Mouse (Mus musculus): Measurements from ENCODE around the gene Synj1. TPM values are rescaled to one million over a fixed set of nuclear protein-coding genes. Genes with fewer than 3 reads are reported as not detected.
A peak's percentile ranks its signal among the peaks of the same experiment; 100 is the strongest.

Gene Synj1
- polyA plus RNA-seq, 1 experiment from 2014 or later: 44.9 TPM

GRCm38 (mm10) chr16:90934687-90935328, 76.3 kb downstream of the Synj1 start, which contains the start of gene Cfap298:
Gene Cfap298, minus strand, starts transcription at chr16:90935114.
- Histone ChIP-seq H3K9me3 (ENCODE audit: control insufficient read depth, low read length) (no peaks in the 10 kb centered on the region), H3K4me2 (ENCODE audit: low read length) (peak within 1 kb of the TSS; percentile 83), H3K4me1 (replicated peaks; ENCODE audit: control insufficient read depth, insufficient read depth, low read length) (peaks cover 11% of the 10 kb centered on the region), H3K36me3 (ENCODE audit: control insufficient read depth, insufficient read depth) (peaks cover 9% of the 10 kb centered on the region), H3K27me3 (replicated peaks; ENCODE audit: control insufficient read depth, insufficient read depth, low read length) (no peaks in the 10 kb centered on the region), H3K4me3 (replicated peaks; ENCODE audit: low read length) (peak within 1 kb of the TSS; percentile 83), H3K9ac (replicated peaks; ENCODE audit: low read depth, low read length) (peak within 1 kb of the TSS; percentile 84), H3K27ac (ENCODE audit: low read length) (peak within 1 kb of the TSS; percentile 85)
- under 1% methylated on average over 56 of the region's 56 CpGs for WGBS
- ATAC-seq: peak; percentile 97

- H3K27me3 ChIP-seq (replicated peaks; ENCODE audit: control insufficient read depth, insufficient read depth, low read length): no peaks in the 10 kb centered on the region
- no peaks in the 10 kb centered on the region for H3K9me3 ChIP-seq (ENCODE audit: control insufficient read depth, low read length)
- peak; percentile 64 for ATAC-seq
- peak overlapping the region; percentile 83 for H3K4me2 ChIP-seq (ENCODE audit: low read length)
- peak overlapping the region; percentile 85 for H3K27ac ChIP-seq (ENCODE audit: low read length)
- peak overlapping the region; percentile 83 for H3K4me3 ChIP-seq (replicated peaks; ENCODE audit: low read length)
- H3K36me3 ChIP-seq (ENCODE audit: control insufficient read depth, insufficient read depth): peaks cover 9% of the 10 kb centered on the region
- H3K9ac ChIP-seq (replicated peaks; ENCODE audit: low read depth, low read length): peak overlapping the region; percentile 84
- WGBS: under 1% methylated on average over 38 of the region's 38 CpGs
- H3K4me1 ChIP-seq (replicated peaks; ENCODE audit: control insufficient read depth, insufficient read depth, low read length): peaks cover 11% of the 10 kb centered on the region
Observed at GRCm38 (mm10) chr16:90934193-90934686, 76.9 kb downstream of the Synj1 start.

- Histone ChIP-seq H3K27me3 (replicated peaks; ENCODE audit: control insufficient read depth, insufficient read depth, low read length) (no peaks in the 10 kb centered on the region), H3K4me2 (ENCODE audit: low read length) (peak overlapping the region; percentile 83), H3K36me3 (ENCODE audit: control insufficient read depth, insufficient read depth) (peaks cover 9% of the 10 kb centered on the region), H3K4me3 (replicated peaks; ENCODE audit: low read length) (peak overlapping the region; percentile 83), H3K9me3 (ENCODE audit: control insufficient read depth, low read length) (no peaks in the 10 kb centered on the region), H3K9ac (replicated peaks; ENCODE audit: low read depth, low read length) (peak overlapping the region; percentile 84), H3K27ac (ENCODE audit: low read length) (peak overlapping the region; percentile 85; the same call in 1 of the 2 replicates), H3K4me1 (replicated peaks; ENCODE audit: control insufficient read depth, insufficient read depth, low read length) (peaks cover 11% of the 10 kb centered on the region)
- WGBS: 27% methylated on average over 13 of the region's 13 CpGs
- no peak for ATAC-seq
Observed at GRCm38 (mm10) chr16:90933534-90934176, 77.5 kb downstream of the Synj1 start.

GRCm38 (mm10) chr16:90927446-90927845, 83.7 kb downstream of the Synj1 start:
- Histone ChIP-seq H3K4me2 (ENCODE audit: low read length) (no peak overlapping the region), H3K4me1 (replicated peaks; ENCODE audit: control insufficient read depth, insufficient read depth, low read length) (no peaks in the 10 kb centered on the region), H3K9me3 (ENCODE audit: control insufficient read depth, low read length) (no peaks in the 10 kb centered on the region), H3K27ac (ENCODE audit: low read length) (no peak overlapping the region), H3K9ac (replicated peaks; ENCODE audit: low read depth, low read length) (no peak overlapping the region), H3K36me3 (ENCODE audit: control insufficient read depth, insufficient read depth) (peaks cover 2% of the 10 kb centered on the region; the same call in 1 of the 2 replicates), H3K27me3 (replicated peaks; ENCODE audit: control insufficient read depth, insufficient read depth, low read length) (no peaks in the 10 kb centered on the region), H3K4me3 (replicated peaks; ENCODE audit: low read length) (no peak overlapping the region)
- 84% methylated on average over 4 of the region's 4 CpGs for WGBS
- no peak for ATAC-seq

GRCm38 (mm10) chr16:90925461-90925860, 85.6 kb downstream of the Synj1 start:
- ATAC-seq: peak; percentile 51
- 28% methylated on average over 5 of the region's 5 CpGs for WGBS

GRCm38 (mm10) chr16:90924606-90925370, 86.3 kb downstream of the Synj1 start:
- WGBS: 89% methylated on average over 13 of the region's 13 CpGs
- H3K27me3 ChIP-seq (replicated peaks; ENCODE audit: control insufficient read depth, insufficient read depth, low read length): no peaks in the 10 kb centered on the region
- H3K27ac ChIP-seq (ENCODE audit: low read length): no peak overlapping the region
- no peaks in the 10 kb centered on the region for H3K4me1 ChIP-seq (replicated peaks; ENCODE audit: control insufficient read depth, insufficient read depth, low read length)
- ATAC-seq: no peak
- H3K9ac ChIP-seq (replicated peaks; ENCODE audit: low read depth, low read length): no peak overlapping the region
- no peak overlapping the region for H3K4me3 ChIP-seq (replicated peaks; ENCODE audit: low read length)
- H3K4me2 ChIP-seq (ENCODE audit: low read length): no peak overlapping the region
- no peaks in the 10 kb centered on the region for H3K9me3 ChIP-seq (ENCODE audit: control insufficient read depth, low read length)
- H3K36me3 ChIP-seq (ENCODE audit: control insufficient read depth, insufficient read depth): peaks cover 3% of the 10 kb centered on the region; the same call in 1 of the 2 replicates

More at GRCm38 (mm10) chr16:90925461-90925860, 85.6 kb downstream of the Synj1 start:
- no peaks in the 10 kb centered on the region for H3K4me1 ChIP-seq (replicated peaks; ENCODE audit: control insufficient read depth, insufficient read depth, low read length)
- H3K27ac ChIP-seq (ENCODE audit: low read length): no peak overlapping the region
- peaks cover 3% of the 10 kb centered on the region; the same call in 1 of the 2 replicates for H3K36me3 ChIP-seq (ENCODE audit: control insufficient read depth, insufficient read depth)
- H3K9ac ChIP-seq (replicated peaks; ENCODE audit: low read depth, low read length): no peak overlapping the region
- H3K4me2 ChIP-seq (ENCODE audit: low read length): no peak overlapping the region
- H3K27me3 ChIP-seq (replicated peaks; ENCODE audit: control insufficient read depth, insufficient read depth, low read length): no peaks in the 10 kb centered on the region
- H3K9me3 ChIP-seq (ENCODE audit: control insufficient read depth, low read length): no peaks in the 10 kb centered on the region
- H3K4me3 ChIP-seq (replicated peaks; ENCODE audit: low read length): no peak overlapping the region

- Histone ChIP-seq H3K9ac (replicated peaks; ENCODE audit: low read depth, low read length) (no peak overlapping the region), H3K27ac (ENCODE audit: low read length) (peak overlapping the region; percentile 4; the same call in 1 of the 2 replicates), H3K9me3 (ENCODE audit: control insufficient read depth, low read length) (no peaks in the 10 kb centered on the region), H3K4me1 (replicated peaks; ENCODE audit: control insufficient read depth, insufficient read depth, low read length) (no peaks in the 10 kb centered on the region), H3K4me3 (replicated peaks; ENCODE audit: low read length) (no peak overlapping the region), H3K36me3 (ENCODE audit: control insufficient read depth, insufficient read depth) (peaks cover 3% of the 10 kb centered on the region; the same call in 1 of the 2 replicates), H3K4me2 (ENCODE audit: low read length) (no peak overlapping the region), H3K27me3 (replicated peaks; ENCODE audit: control insufficient read depth, insufficient read depth, low read length) (no peaks in the 10 kb centered on the region)
- peak; percentile 84 for ATAC-seq
- WGBS: 45% methylated on average over 10 of the region's 10 CpGs
Observed at GRCm38 (mm10) chr16:90921471-90922159, 89.5 kb downstream of the Synj1 start.

- WGBS: 65% methylated on average over 8 of the region's 8 CpGs
- no peak overlapping the region for H3K9ac ChIP-seq (replicated peaks; ENCODE audit: low read depth, low read length)
- H3K4me1 ChIP-seq (replicated peaks; ENCODE audit: control insufficient read depth, insufficient read depth, low read length): no peaks in the 10 kb centered on the region
- H3K4me2 ChIP-seq (ENCODE audit: low read length): no peak overlapping the region
- H3K4me3 ChIP-seq (replicated peaks; ENCODE audit: low read length): no peak overlapping the region
- H3K27ac ChIP-seq (ENCODE audit: low read length): no peak overlapping the region
- no peaks in the 10 kb centered on the region for H3K27me3 ChIP-seq (replicated peaks; ENCODE audit: control insufficient read depth, insufficient read depth, low read length)
- no peaks in the 10 kb centered on the region for H3K9me3 ChIP-seq (ENCODE audit: control insufficient read depth, low read length)
- no peaks in the 10 kb centered on the region for H3K36me3 ChIP-seq (ENCODE audit: control insufficient read depth, insufficient read depth)
- ATAC-seq: no peak
Observed at GRCm38 (mm10) chr16:90917156-90917555, 94.0 kb downstream of the Synj1 start.

Data from forebrain, embryonic 16.5 days (tissue).